Mouse (Mus musculus): ENCODE results near the gene Aggf1. TPM values are rescaled to one million over a fixed set of nuclear protein-coding genes. Genes with fewer than 3 reads are reported as not detected.
A peak's percentile ranks its signal among the peaks of the same experiment; 100 is the strongest.
"Not testable (repeated sequence)": the region's sequence is repeated elsewhere in the genome, so short reads cannot be mapped to it uniquely, and the experiment has no call there.

Aggf1 gene
- polyA plus RNA-seq, 1 experiment from 2014 or later, result 23.1 TPM

- peaks cover 7% of the 10 kb centered on the region; the same call in 1 of the 2 replicates for H3K4me1 ChIP-seq (ENCODE audit: control insufficient read depth, insufficient read depth, low read length)
- H3K9me3 ChIP-seq (replicated peaks; ENCODE audit: control insufficient read depth, low read length), result no peaks in the 10 kb centered on the region
- no peaks in the 10 kb centered on the region for H3K27me3 ChIP-seq (ENCODE audit: control insufficient read depth, insufficient read depth, low read length)
- H3K27ac ChIP-seq (ENCODE audit: low read length), result peak overlapping the region; percentile 55; the same call in 1 of the 2 replicates
- H3K4me3 ChIP-seq (ENCODE audit: low read length), result no peak overlapping the region
- 0 out of 2 replicates have a peak, but pooled peaks have one; percentile 65 for ATAC-seq (replicated peaks; ENCODE audit: extremely low read depth, insufficient read depth, low FRiP score)
- 36% methylated on average over 5 of the region's 5 CpGs for WGBS
- H3K4me2 ChIP-seq (ENCODE audit: low read depth, low read length), result 0 out of 2 replicates have a peak overlapping the region, but pooled peaks have one; percentile 5
- no peaks in the 10 kb centered on the region for H3K36me3 ChIP-seq (ENCODE audit: control insufficient read depth, insufficient read depth)
- no peak overlapping the region for H3K9ac ChIP-seq (ENCODE audit: low read length)
These were observed 7.3 kb upstream of the Aggf1 start for GRCm38 (mm10) chr13:95382418-95382817.

GRCm38 (mm10) chr13:95378696-95379095 is 3.5 kb upstream of the Aggf1 start:
- no peak overlapping the region for H3K9ac ChIP-seq (ENCODE audit: low read length)
- 44% methylated on average over 3 of the region's 3 CpGs for WGBS
- no peak overlapping the region for H3K4me2 ChIP-seq (ENCODE audit: low read depth, low read length)
- H3K27ac ChIP-seq (ENCODE audit: low read length), result no peak overlapping the region
- H3K36me3 ChIP-seq (ENCODE audit: control insufficient read depth, insufficient read depth), result no peaks in the 10 kb centered on the region
- no peak overlapping the region for H3K4me3 ChIP-seq (ENCODE audit: low read length)
- H3K4me1 ChIP-seq (ENCODE audit: control insufficient read depth, insufficient read depth, low read length), result peaks cover 13% of the 10 kb centered on the region
- H3K27me3 ChIP-seq (ENCODE audit: control insufficient read depth, insufficient read depth, low read length), result no peaks in the 10 kb centered on the region
- no peak for ATAC-seq (replicated peaks; ENCODE audit: extremely low read depth, insufficient read depth, low FRiP score)
- no peaks in the 10 kb centered on the region for H3K9me3 ChIP-seq (replicated peaks; ENCODE audit: control insufficient read depth, low read length)

- not testable (repeated sequence) for H3K4me2 ChIP-seq (ENCODE audit: low read depth, low read length); H3K4me3 ChIP-seq (ENCODE audit: low read length); H3K27ac ChIP-seq (ENCODE audit: low read length); H3K9me3 ChIP-seq (replicated peaks; ENCODE audit: control insufficient read depth, low read length); H3K9ac ChIP-seq (ENCODE audit: low read length); H3K36me3 ChIP-seq (ENCODE audit: control insufficient read depth, insufficient read depth); ATAC-seq (replicated peaks; ENCODE audit: extremely low read depth, insufficient read depth, low FRiP score); H3K27me3 ChIP-seq (ENCODE audit: control insufficient read depth, insufficient read depth, low read length)
- H3K4me1 ChIP-seq (ENCODE audit: control insufficient read depth, insufficient read depth, low read length), result peaks cover 14% of the 10 kb centered on the region
- WGBS, result 95% methylated on average over 11 of the region's 11 CpGs
These were observed 1.6 kb upstream of the Aggf1 start for GRCm38 (mm10) chr13:95376689-95377289.

DNA sequence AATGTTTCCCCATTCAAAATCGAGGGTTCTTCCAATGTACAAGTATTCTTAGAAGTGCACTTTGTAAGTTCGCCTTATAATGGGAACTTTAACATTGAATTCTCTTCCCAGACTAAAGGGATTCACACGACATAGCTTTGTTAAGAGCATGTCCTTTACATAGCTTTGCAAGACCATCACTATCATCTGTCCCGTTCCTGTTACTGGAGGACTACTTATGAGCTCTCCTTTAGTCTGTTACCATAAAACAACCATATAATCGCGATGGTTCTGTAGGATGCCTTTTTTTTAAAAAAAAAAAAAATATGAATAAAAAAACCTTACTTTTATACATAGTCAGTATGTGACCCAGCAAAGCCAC is 382 bp upstream of the Aggf1 start:
- Histone ChIP-seq H3K4me2 (ENCODE audit: low read depth, low read length) (peak overlapping the region; percentile 64), H3K4me3 (ENCODE audit: low read length) (peak overlapping the region; percentile 79), H3K27me3 (ENCODE audit: control insufficient read depth, insufficient read depth, low read length) (no peaks in the 10 kb centered on the region), H3K9me3 (replicated peaks; ENCODE audit: control insufficient read depth, low read length) (no peaks in the 10 kb centered on the region), H3K9ac (ENCODE audit: low read length) (peak overlapping the region; percentile 93), H3K4me1 (ENCODE audit: control insufficient read depth, insufficient read depth, low read length) (peaks cover 14% of the 10 kb centered on the region), H3K36me3 (ENCODE audit: control insufficient read depth, insufficient read depth) (peaks cover 2% of the 10 kb centered on the region), H3K27ac (ENCODE audit: low read length) (peak overlapping the region; percentile 34)
- 26% methylated on average over 6 of the region's 6 CpGs for WGBS
- ATAC-seq (replicated peaks; ENCODE audit: extremely low read depth, insufficient read depth, low FRiP score), result no peak

DNA sequence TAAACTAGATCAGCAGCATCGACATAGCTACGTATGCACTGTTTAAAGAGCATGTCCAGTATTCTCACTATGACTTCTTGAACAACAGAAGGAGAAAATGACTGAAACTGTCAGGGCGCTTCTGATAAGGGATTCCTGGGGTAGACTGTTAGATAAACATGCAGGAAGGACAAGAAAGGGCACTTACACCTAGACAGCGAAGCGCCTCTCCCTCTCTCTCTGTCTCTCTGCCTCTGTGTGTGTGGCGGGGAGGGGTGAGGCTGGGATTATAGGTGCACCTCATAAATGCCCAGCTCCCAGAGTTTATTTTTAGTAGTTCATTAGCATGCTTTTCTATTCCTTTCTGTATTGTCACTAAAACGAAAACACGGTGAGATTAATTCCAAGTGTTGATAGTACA is 8.8 kb downstream of the Aggf1 start:
- H3K27ac ChIP-seq (ENCODE audit: low read length), result peak overlapping the region; percentile 74
- no peaks in the 10 kb centered on the region for H3K9me3 ChIP-seq (replicated peaks; ENCODE audit: control insufficient read depth, low read length)
- WGBS, result 54% methylated on average over 8 of the region's 8 CpGs
- peak overlapping the region; percentile 36 for H3K9ac ChIP-seq (ENCODE audit: low read length)
- no peak for ATAC-seq (replicated peaks; ENCODE audit: extremely low read depth, insufficient read depth, low FRiP score)
- peak overlapping the region; percentile 48 for H3K4me2 ChIP-seq (ENCODE audit: low read depth, low read length)
- H3K4me3 ChIP-seq (ENCODE audit: low read length), result no peak overlapping the region
- H3K4me1 ChIP-seq (ENCODE audit: control insufficient read depth, insufficient read depth, low read length), result 0 out of 2 replicates have a peak, but pooled peaks cover 3% of the 10 kb centered on the region
- H3K27me3 ChIP-seq (ENCODE audit: control insufficient read depth, insufficient read depth, low read length), result no peaks in the 10 kb centered on the region
- H3K36me3 ChIP-seq (ENCODE audit: control insufficient read depth, insufficient read depth), result peaks cover 52% of the 10 kb centered on the region

DNA sequence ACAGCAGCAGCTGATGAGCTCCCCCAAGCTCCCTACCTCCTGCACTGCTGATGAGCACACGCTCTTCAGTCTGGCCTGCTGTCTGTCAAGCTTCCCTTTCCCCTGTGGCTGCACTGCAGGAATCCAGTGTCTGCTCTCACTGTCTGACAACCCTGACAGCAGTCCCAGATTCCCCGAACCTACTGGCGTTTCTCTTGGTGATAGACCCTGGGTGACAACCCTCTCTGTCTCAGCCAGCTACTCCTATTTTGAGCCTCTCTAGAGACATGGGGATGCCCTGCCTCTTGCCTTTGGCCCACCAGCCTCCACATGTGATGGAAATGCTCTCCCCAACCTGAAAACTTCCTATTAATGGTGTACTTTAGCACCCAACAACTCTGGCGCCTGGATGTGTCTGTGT is 11.7 kb downstream of the Aggf1 start:
- Histone ChIP-seq H3K4me3 (ENCODE audit: low read length) (no peak overlapping the region), H3K27ac (ENCODE audit: low read length) (no peak overlapping the region), H3K4me1 (ENCODE audit: control insufficient read depth, insufficient read depth, low read length) (0 out of 2 replicates have a peak, but pooled peaks cover 3% of the 10 kb centered on the region), H3K4me2 (ENCODE audit: low read depth, low read length) (no peak overlapping the region), H3K36me3 (ENCODE audit: control insufficient read depth, insufficient read depth) (peaks cover 46% of the 10 kb centered on the region), H3K9ac (ENCODE audit: low read length) (no peak overlapping the region), H3K27me3 (ENCODE audit: control insufficient read depth, insufficient read depth, low read length) (no peaks in the 10 kb centered on the region), H3K9me3 (replicated peaks; ENCODE audit: control insufficient read depth, low read length) (no peaks in the 10 kb centered on the region)
- no peak for ATAC-seq (replicated peaks; ENCODE audit: extremely low read depth, insufficient read depth, low FRiP score)
- WGBS, result 69% methylated on average over 4 of the region's 4 CpGs

DNA sequence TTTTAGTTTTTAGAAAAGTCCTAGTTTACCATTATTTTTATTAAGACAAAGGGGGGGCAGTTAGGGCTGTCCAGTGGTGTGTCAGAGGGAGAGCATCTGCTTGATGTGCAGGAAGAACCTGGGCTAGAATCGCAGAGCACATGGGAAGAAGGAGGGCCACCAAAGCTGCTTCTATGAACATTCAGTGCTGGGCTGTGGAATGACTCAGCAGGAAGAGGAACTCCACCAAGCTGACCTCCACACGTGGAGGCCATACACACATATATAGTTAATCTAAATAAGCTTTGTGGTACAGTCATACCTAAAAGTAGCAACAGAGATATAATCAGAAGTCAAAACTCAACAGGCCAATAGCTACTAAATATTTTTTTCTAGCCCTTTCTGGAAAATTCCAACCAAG is 16.9 kb downstream of the Aggf1 start:
- Histone ChIP-seq H3K9ac (ENCODE audit: low read length) (no peak overlapping the region), H3K4me3 (ENCODE audit: low read length) (no peak overlapping the region), H3K4me1 (ENCODE audit: control insufficient read depth, insufficient read depth, low read length) (no peaks in the 10 kb centered on the region), H3K9me3 (replicated peaks; ENCODE audit: control insufficient read depth, low read length) (no peaks in the 10 kb centered on the region), H3K36me3 (ENCODE audit: control insufficient read depth, insufficient read depth) (peaks cover 64% of the 10 kb centered on the region), H3K4me2 (ENCODE audit: low read depth, low read length) (no peak overlapping the region), H3K27ac (ENCODE audit: low read length) (no peak overlapping the region), H3K27me3 (ENCODE audit: control insufficient read depth, insufficient read depth, low read length) (no peaks in the 10 kb centered on the region)
- WGBS, result 71% methylated on average over 2 of the region's 2 CpGs
- no peak for ATAC-seq (replicated peaks; ENCODE audit: extremely low read depth, insufficient read depth, low FRiP score)

DNA sequence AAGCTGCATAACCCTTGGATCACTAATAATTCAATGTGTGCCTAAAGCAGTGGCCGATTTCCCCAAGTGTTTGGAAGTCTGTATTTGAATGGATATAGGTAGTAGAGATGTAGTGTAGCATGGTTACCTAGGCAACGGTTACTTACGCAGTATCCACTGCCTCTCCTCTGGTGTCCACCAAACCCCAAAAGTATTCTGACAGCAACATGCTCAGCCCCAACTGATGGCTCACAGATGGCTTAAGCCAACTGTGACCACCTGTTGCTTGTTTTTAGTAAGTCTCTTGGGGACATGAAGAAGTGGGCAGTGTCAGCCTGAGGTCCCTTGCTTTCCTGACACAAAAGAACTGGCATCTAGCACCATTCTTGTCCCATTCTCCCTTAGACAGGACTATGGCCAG is 26.7 kb downstream of the Aggf1 start:
- 92% methylated on average over 3 of the region's 3 CpGs for WGBS
- H3K36me3 ChIP-seq (ENCODE audit: control insufficient read depth, insufficient read depth), result peaks cover 26% of the 10 kb centered on the region
- ATAC-seq (replicated peaks; ENCODE audit: extremely low read depth, insufficient read depth, low FRiP score), result no peak
- no peak overlapping the region for H3K9ac ChIP-seq (ENCODE audit: low read length)
- no peaks in the 10 kb centered on the region; the same call in 1 of the 2 replicates for H3K9me3 ChIP-seq (replicated peaks; ENCODE audit: control insufficient read depth, low read length)
- no peak overlapping the region for H3K4me2 ChIP-seq (ENCODE audit: low read depth, low read length)
- no peaks in the 10 kb centered on the region for H3K27me3 ChIP-seq (ENCODE audit: control insufficient read depth, insufficient read depth, low read length)
- no peaks in the 10 kb centered on the region for H3K4me1 ChIP-seq (ENCODE audit: control insufficient read depth, insufficient read depth, low read length)
- H3K4me3 ChIP-seq (ENCODE audit: low read length), result no peak overlapping the region
- H3K27ac ChIP-seq (ENCODE audit: low read length), result no peak overlapping the region

DNA sequence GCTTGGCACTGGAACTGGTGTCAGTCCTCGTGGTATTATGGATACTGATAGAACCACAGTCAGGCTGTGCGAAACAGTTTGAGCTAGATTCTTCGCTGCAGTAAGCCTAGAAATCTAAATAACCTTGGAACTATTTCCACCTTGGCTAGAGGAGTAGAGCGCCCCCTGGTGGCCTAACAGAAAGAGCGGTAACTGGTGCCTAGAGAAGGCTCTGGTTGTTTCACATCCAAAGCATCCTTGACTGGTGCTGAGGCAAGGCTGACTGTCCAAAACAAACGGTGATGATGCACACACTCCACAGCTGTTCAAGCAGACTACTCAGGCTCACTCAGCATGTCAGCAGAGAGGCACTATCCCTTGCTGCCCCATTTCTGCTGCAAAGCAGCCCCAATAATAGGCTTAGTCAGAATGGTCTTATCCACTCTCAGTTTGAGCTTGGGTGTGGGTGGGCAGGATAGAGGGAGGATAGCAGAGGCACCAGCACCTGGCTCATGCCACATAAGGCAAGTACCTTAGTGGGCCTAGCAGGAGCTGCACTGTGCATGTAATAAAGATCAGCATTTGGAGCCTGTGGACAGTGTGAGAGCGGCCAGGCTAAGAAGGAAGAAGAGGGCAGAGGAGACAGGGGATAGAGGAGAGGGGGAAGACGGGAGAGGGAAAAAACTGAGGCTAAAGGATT is 28.0 kb downstream of the Aggf1 start:
- 26% methylated on average over 8 of the region's 8 CpGs for whole genome bisulfite sequencing
- Histone ChIP-seq H3K4me3 (ENCODE audit: low read length) (no peak overlapping the region), H3K27ac (ENCODE audit: low read length) (no peak overlapping the region), H3K27me3 (ENCODE audit: control insufficient read depth, insufficient read depth, low read length) (no peaks in the 10 kb centered on the region), H3K4me1 (ENCODE audit: control insufficient read depth, insufficient read depth, low read length) (no peaks in the 10 kb centered on the region), H3K4me2 (ENCODE audit: low read depth, low read length) (no peak overlapping the region), H3K9me3 (replicated peaks; ENCODE audit: control insufficient read depth, low read length) (no peaks in the 10 kb centered on the region; the same call in 1 of the 2 replicates), H3K9ac (ENCODE audit: low read length) (no peak overlapping the region), H3K36me3 (ENCODE audit: control insufficient read depth, insufficient read depth) (peaks cover 24% of the 10 kb centered on the region)
- no peak; the same call in 1 of the 2 replicates for ATAC-seq (replicated peaks; ENCODE audit: extremely low read depth, insufficient read depth, low FRiP score)
